Mouse (Mus musculus) urinary bladder, postnatal 14 days (tissue): ENCODE measurements at regions not wholly inside any gene's neighbourhood (a gene's known extent, or its start where the extent isn't known, plus 50 kb on each side); places are given as distances from the start of the nearest gene placed in this dataset.
"Not testable (repeated sequence)": the region's sequence is repeated elsewhere in the genome, so short reads cannot be mapped to it uniquely, and the experiment has no call there.

Experiments used
- DNase-seq: peaks from one replicate; pipeline ENCODE4 v3.0.0; 2021; ENCODE audit warnings: low spot score

GRCm38 (mm10) chr4:9724801-9725200 is 1149.5 kb upstream of the 2610301B20Rik start:
- not testable (repeated sequence) for DNase-seq

- no peak for DNase-seq
These were observed 1136.6 kb upstream of the 2610301B20Rik start for GRCm38 (mm10) chr4:9737691-9738090.

GRCm38 (mm10) chr4:9747411-9747938 is 1126.8 kb upstream of the 2610301B20Rik start:
- no peak for DNase-seq

- no peak for DNase-seq
These were observed 1126.2 kb upstream of the 2610301B20Rik start for GRCm38 (mm10) chr4:9748110-9748509.

GRCm38 (mm10) chr4:9749877-9750276 is 1124.4 kb upstream of the 2610301B20Rik start:
- no peak for DNase-seq

GRCm38 (mm10) chr4:9750404-9750803 is 1123.9 kb upstream of the 2610301B20Rik start:
- no peak for DNase-seq

- DNase-seq: no peak
These were observed 1111.0 kb upstream of the 2610301B20Rik start for GRCm38 (mm10) chr4:9763321-9763720.

- DNase-seq: no peak
These were observed 1104.6 kb upstream of the 2610301B20Rik start for GRCm38 (mm10) chr4:9769633-9770205.

- peak; percentile 60 for DNase-seq
These were observed 1103.8 kb upstream of the 2610301B20Rik start for GRCm38 (mm10) chr4:9770372-9771102.

GRCm38 (mm10) chr4:9771103-9771474 is 1103.2 kb upstream of the 2610301B20Rik start:
- DNase-seq: no peak

GRCm38 (mm10) chr4:9778391-9778790 is 1095.9 kb upstream of the 2610301B20Rik start:
- DNase-seq: no peak

- DNase-seq: no peak
These were observed 1094.7 kb upstream of the 2610301B20Rik start for GRCm38 (mm10) chr4:9779594-9779993.

GRCm38 (mm10) chr4:9780179-9780578 is 1094.1 kb upstream of the 2610301B20Rik start:
- peak; percentile 78 for DNase-seq

GRCm38 (mm10) chr4:9781318-9781717 is 1093.0 kb upstream of the 2610301B20Rik start:
- DNase-seq: no peak

GRCm38 (mm10) chr4:9787795-9788365 is 1086.4 kb upstream of the 2610301B20Rik start:
- no peak for DNase-seq

GRCm38 (mm10) chr4:9790478-9790877 is 1083.8 kb upstream of the 2610301B20Rik start:
- DNase-seq: peak; percentile 35
